Mouse (Mus musculus): ENCODE results near the gene Vmn2r76.

DNA sequence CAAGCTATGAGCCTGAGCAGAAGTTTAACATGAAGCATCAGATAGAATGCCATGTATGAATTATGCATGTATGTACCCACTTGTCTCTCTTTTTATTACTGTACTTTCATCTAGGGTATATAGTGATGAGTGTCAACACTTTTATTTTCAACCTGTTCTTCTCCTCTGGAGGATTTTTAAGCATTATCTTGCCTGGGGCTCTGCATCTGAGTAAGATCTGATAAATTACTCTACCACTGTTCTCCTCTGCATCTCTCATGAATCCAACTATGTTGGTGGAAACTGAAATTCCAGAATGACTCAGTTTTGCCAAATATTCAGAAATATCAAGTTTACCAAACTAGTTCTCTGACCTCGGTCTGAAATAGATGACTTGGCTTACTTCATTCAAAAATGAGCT is at the start of gene Vmn2r76:
- TF ChIP-seq CTCF (IDR thresholded peaks at IDR 0.05; ENCODE audit: extremely low read depth, insufficient read length, insufficient replicate concordance, low read depth, low read length) (no peak), POLR2A (IDR thresholded peaks at IDR 0.05; ENCODE audit: low read depth, low read length) (no peak)
